Mouse (Mus musculus) granulocyte monocyte progenitor cell, adult 5-6 weeks (primary cell): ENCODE data around the gene Ezh2. TPM values are rescaled to one million over a fixed set of nuclear protein-coding genes. Genes with fewer than 3 reads are reported as not detected.

ENCODE experiments used
- ATAC-seq: replicated peaks from 2 replicates; pipeline ENCODE4 v1.8.0; 2016; ENCODE audit warnings: mild to moderate bottlenecking, moderate TSS enrichment, inconsistent platforms; ENCODE audit not compliant: poor library complexity, severe bottlenecking
- total RNA-seq, 2 experiments: library from RNA; stranded (forward) in 1 of 2; stranded (reverse) in 1 of 2; fragments of 200-712, 200-1000 nt in 1 of 2; fragments of >200 nt in 1 of 2; fragmentation: Nextera tagmentation in 1 of 2; gene quantifications; 2 replicates each; pipeline ENCODE4 v1.2.3; 2014 to 2017

The Ezh2 gene
- total RNA-seq, 2 experiments from 2014 or later, result 121 to 179 TPM

DNA sequence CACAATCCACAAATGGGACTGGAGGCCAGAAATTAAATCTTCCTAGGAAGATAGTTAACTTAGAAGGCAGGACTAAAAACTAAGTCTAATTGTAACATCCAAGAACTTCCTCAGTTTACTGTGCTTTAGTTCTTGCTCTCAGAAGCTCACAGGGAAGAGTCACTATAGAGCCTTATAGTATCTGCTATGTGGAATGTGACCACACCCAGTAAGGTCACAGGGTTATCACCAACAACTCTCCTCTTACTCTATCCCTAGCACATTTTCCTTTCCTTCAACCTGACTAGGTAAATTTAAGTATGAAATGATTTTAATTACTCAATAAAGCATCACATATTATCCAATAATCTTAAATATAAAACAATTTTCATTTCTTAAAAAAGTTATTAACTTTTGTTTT, 34.7 kb downstream of the Ezh2 start:
- ATAC-seq, result no peak

GRCm38 (mm10) chr6:47559287-47559686, 35.9 kb downstream of the Ezh2 start:
- ATAC-seq, result no peak

- no peak for ATAC-seq
Observed at GRCm38 (mm10) chr6:47552280-47552679, 42.9 kb downstream of the Ezh2 start.

- ATAC-seq, result no peak
Observed at GRCm38 (mm10) chr6:47535333-47535732, 59.8 kb downstream of the Ezh2 start.

GRCm38 (mm10) chr6:47532547-47532946, 62.6 kb downstream of the Ezh2 start:
- ATAC-seq, result no peak

DNA sequence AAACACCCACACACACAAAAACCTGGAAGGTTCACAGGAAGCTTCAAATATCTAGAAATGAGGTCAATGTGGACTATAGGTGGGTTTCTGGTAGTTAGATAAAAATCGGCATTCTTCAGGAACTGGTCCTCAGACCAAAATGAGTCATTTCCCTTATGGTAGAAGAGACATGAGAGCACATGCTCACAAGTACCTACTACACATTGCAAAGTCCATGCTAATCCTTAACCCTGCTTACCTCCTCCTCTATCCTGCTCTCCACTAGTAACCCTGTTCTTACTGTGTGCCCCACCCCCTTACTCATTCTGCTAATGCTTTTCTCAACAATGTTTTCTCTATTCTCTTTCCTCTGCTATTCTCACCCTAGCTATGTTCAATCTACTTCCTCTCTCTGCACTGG, 67.5 kb downstream of the Ezh2 start:
- peak; percentile 10; the same call in 1 of the 2 replicates for ATAC-seq

GRCm38 (mm10) chr6:47527129-47527528, 68.0 kb downstream of the Ezh2 start:
- no peak for ATAC-seq

- no peak for ATAC-seq
Observed at GRCm38 (mm10) chr6:47526446-47526845, 68.7 kb downstream of the Ezh2 start.

DNA sequence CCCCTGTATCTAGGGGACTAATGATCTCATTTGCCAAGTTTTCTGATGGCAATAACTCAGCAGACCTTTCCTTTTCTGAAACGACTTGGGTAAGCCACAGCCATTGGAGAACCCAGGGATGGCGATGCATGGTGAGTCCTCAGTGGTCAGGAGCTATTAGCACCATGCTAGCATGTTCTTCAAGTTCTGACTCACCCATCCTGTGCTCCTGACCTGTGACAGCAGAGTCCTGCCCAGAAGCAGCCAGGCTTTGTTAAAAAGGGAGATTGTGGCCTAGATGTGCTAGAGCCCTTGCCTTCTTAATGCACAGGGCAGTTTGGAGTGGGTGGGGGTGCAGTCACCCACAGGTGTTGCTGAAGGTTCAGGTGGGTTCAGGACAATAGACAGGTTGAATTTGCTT, 70.1 kb downstream of the Ezh2 start:
- ATAC-seq, result no peak

DNA sequence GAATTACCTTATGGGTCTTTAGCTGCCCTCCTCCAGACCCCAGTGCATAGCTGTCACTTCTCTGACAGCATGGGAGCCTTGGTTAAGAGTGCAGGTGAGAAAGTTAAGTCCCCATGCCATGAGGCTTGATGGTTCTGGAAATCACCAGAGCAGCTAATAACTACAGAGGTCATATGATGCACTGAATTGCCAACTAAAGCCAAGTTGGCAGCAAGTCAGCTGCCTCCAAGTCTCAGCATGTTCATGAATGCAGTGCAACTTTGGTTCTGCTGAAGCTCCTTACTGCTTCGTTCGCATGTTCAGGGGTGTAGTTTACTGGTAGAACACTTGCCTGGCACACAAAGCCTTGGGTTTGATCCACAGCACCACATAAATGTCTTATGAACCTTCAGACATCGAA, 72.7 kb downstream of the Ezh2 start:
- ATAC-seq, result no peak

DNA sequence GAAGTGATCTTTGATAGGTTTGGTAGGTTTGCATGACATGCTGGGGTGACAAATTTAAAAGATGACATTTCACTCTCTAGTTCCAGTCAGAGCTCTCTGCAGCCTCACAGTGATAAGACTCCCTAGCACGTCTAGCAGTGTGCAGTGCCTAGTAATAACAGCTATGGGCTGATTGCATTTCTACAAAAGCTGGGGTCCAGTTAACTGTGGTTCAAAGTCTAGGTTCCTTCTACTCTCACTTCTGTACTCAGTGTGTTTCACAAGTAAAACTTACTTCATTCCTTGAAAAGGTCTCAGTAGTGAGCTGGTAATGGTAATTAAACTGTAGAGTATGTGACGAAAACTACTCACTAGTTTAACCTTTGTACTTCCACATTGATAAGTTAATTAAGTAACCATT, 75.1 kb downstream of the Ezh2 start:
- ATAC-seq, result no peak

DNA sequence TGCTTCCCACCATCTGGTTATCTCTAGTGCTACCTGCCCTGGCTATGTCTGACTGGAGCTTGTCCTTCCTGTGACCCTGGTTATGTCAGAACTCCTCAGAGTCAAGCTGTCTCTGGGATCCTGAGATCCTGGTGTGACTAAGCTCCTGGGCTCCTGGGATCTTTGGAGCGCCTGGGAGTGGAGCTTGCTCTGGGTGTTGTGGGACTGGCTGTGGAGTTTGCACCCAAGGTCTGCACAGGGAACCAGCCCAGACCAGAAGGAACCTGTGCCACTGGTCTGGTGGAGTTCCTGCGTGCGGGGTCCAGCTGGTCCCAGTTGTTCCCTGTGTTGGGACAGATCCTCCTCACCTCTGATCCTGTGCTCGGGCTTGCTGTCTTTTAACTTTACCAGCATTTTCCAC, 100.6 kb downstream of the Ezh2 start:
- ATAC-seq, result no peak

DNA sequence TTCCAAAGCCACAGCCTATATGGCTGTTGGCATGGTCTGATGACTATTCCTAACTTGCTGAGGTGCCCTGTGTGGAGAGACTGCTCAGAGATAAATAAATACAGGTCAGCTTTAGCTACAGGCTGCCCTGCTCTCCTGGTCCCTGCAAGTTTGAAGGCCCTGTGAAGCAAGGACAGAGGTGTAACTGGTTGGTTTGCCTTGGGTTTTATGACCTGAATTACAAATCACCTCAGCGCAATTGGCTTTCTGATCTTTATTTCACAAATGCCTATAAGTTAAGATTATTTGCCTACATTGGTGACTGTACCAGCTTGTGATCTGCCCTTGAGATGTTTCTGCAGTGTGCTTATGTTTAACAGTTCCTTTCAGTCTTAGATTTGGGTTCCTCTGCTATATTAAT, 113.1 kb downstream of the Ezh2 start:
- no peak for ATAC-seq

Other genes with a start within 250 kb of the Ezh2 start
- gene Cul1, start 141.9 kb downstream of the Ezh2 start, total RNA-seq (2014; fragmentation: Nextera tagmentation), result 134 and 139 TPM in 2 replicates
- 129 and 140 TPM in 2 replicates for gene Cul1, start 141.9 kb downstream of the Ezh2 start, total RNA-seq (2017)
- 157 and 161 TPM in 2 replicates for gene Pdia4, start 218.1 kb upstream of the Ezh2 start, total RNA-seq (2014; fragmentation: Nextera tagmentation)
- gene Pdia4, start 218.1 kb upstream of the Ezh2 start, total RNA-seq (2017), result 534 and 557 TPM in 2 replicates
- 0.13 and 11.2 TPM in 2 replicates for gene Zfp786, start 235.5 kb upstream of the Ezh2 start, total RNA-seq (2014; fragmentation: Nextera tagmentation)
- gene Zfp786, start 235.5 kb upstream of the Ezh2 start, total RNA-seq (2017), result 2.0 and 5.1 TPM in 2 replicates
- gene Zfp398, start 240.3 kb upstream of the Ezh2 start, total RNA-seq (2014; fragmentation: Nextera tagmentation), result 27.9 TPM in 2 replicates
- gene Zfp398, start 240.3 kb upstream of the Ezh2 start, total RNA-seq (2017), result 16.0 and 16.8 TPM in 2 replicates